Mouse (Mus musculus) embryonic facial prominence, embryonic 11.5 days (tissue): ENCODE measurements at regions not wholly inside any gene's neighbourhood (a gene's known extent, or its start where the extent isn't known, plus 50 kb on each side); places are given as distances from the start of the nearest gene placed in this dataset.
A peak's percentile ranks its signal among the peaks of the same experiment; 100 is the strongest.

Experiments
- ATAC-seq: fragments of 200-750 bp; cut with Nextera tagmentation; replicated peaks from 2 replicates; pipeline ENCODE4 v1.8.0; 2017; ENCODE audit warnings: low read depth; ENCODE audit not compliant: insufficient number of reproducible peaks, low FRiP score, low TSS enrichment
- DNase-seq: peaks from one replicate; pipeline ENCODE4 v3.0.0-alpha.2; 2015; ENCODE audit warnings: low spot score
- H3K27ac ChIP-seq: fragments of 300-500 bp; sonication (generic); replicated peaks from 2 replicates; pipeline ENCODE4 v1.5.1; 2014; ENCODE audit warnings: mild to moderate bottlenecking, low read depth, low read length, control low read depth
- H3K27me3 ChIP-seq: fragments of 300-500 bp; sonication (generic); 2 replicates; pipeline ENCODE4 v1.6.1; 2014; ENCODE audit warnings: mild to moderate bottlenecking, low read length, moderate library complexity, mixed read lengths; ENCODE audit not compliant: control insufficient read depth, insufficient read depth
- H3K36me3 ChIP-seq: fragments of 300-500 bp; sonication (generic); replicated peaks from 2 replicates; pipeline ENCODE4 v1.6.1; 2014; ENCODE audit warnings: low read depth, mild to moderate bottlenecking, low read length, moderate library complexity, mixed read lengths; ENCODE audit not compliant: control insufficient read depth, insufficient read depth
- H3K4me1 ChIP-seq: fragments of 300-500 bp; sonication (generic); 2 replicates; pipeline ENCODE4 v1.6.1; 2014; ENCODE audit warnings: low read length, mixed read lengths; ENCODE audit not compliant: control insufficient read depth, insufficient read depth
- H3K4me2 ChIP-seq: fragments of 300-500 bp; sonication (generic); 2 replicates; pipeline ENCODE4 v1.6.1; 2014; ENCODE audit warnings: low read depth, mild to moderate bottlenecking, control low read depth, low read length, moderate library complexity
- H3K4me3 ChIP-seq: fragments of 300-500 bp; sonication (generic); 2 replicates; pipeline ENCODE4 v1.5.1; 2014; ENCODE audit warnings: low read depth, low read length, control low read depth
- H3K9ac ChIP-seq: fragments of 300-500 bp; sonication (generic); replicated peaks from 2 replicates; pipeline ENCODE4 v1.6.1; 2014; ENCODE audit warnings: mild to moderate bottlenecking, control low read depth, low read length
- H3K9me3 ChIP-seq: fragments of 300-500 bp; sonication (generic); replicated peaks from 2 replicates; pipeline ENCODE4 v1.6.1; 2016; ENCODE audit warnings: mild to moderate bottlenecking, low read length, inconsistent platforms, mixed read lengths; ENCODE audit not compliant: control insufficient read depth
- WGBS: fragments of 180-500 bp; shearing (Covaris S2); extraction: QIAGEN DNeasy Blood & Tissue Kit; methylation state at CpG from one replicate; pipeline ENCODE4 v1.1.7; 2014; 5-methylcytosine and 5-hydroxymethylcytosine counted together

DNA sequence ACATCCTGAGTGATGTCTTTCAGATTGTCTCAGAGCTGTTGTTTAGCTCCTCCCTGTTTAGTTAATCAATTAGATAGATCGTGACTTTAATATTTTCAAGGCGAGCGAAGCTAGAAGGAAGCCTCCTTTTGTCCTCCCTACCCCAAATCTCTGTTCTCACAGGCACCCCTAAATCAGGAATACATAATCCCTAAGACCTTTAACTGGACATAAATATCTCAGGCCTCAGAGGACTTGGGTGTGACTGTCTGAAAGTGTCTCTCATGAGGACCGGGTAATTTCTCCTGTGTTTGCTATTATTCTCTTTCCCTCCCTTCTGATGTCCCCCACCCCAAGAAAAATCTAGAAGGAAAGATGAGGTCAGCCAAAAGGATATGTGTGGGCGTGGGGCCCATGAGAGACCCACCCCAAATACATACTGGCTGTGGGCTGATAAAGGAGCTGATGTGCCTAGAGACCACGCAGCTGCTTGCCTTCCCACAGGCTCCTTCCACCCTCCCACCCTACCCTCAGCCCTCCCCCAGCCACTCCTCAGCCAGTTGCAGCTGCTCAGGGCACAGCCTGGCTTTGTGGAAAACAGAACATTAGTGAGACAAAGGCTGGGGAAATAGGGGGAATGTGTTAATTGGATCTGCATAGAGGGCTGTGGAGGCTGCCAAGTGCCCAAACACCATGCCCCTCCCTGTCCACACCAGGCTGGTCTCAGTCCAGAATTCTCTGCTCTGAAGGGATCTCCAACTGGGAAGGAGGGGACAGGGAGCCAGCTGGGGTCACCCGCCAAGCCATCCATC, 146.2 kb upstream of the Sh3bp4 start:
- H3K9ac ChIP-seq: no peak overlapping the region
- H3K27ac ChIP-seq: no peak overlapping the region
- no peak overlapping the region for H3K4me2 ChIP-seq
- H3K9me3 ChIP-seq: no peaks in the 10 kb centered on the region
- H3K27me3 ChIP-seq: no peaks in the 10 kb centered on the region
- ATAC-seq: 0 out of 2 replicates have a peak, but pooled peaks have one; percentile 70
- no peaks in the 10 kb centered on the region for H3K36me3 ChIP-seq
- peak; percentile 24 for DNase-seq
- no peak overlapping the region for H3K4me3 ChIP-seq
- 68% methylated on average over 7 of the region's 7 CpGs for WGBS
- no peaks in the 10 kb centered on the region for H3K4me1 ChIP-seq

GRCm38 (mm10) chr1:88935191-88935590, 135.0 kb upstream of the Sh3bp4 start:
- no peaks in the 10 kb centered on the region for H3K36me3 ChIP-seq
- H3K4me2 ChIP-seq: no peak overlapping the region
- H3K27ac ChIP-seq: no peak overlapping the region
- H3K27me3 ChIP-seq: no peaks in the 10 kb centered on the region; the same call in 1 of the 2 replicates
- WGBS: 100% methylated on average over 1 of the region's 1 CpGs
- DNase-seq (no peak), ATAC-seq (no peak)
- H3K4me1 ChIP-seq: no peaks in the 10 kb centered on the region
- H3K9me3 ChIP-seq: no peaks in the 10 kb centered on the region
- H3K4me3 ChIP-seq: no peak overlapping the region
- no peak overlapping the region for H3K9ac ChIP-seq

DNA sequence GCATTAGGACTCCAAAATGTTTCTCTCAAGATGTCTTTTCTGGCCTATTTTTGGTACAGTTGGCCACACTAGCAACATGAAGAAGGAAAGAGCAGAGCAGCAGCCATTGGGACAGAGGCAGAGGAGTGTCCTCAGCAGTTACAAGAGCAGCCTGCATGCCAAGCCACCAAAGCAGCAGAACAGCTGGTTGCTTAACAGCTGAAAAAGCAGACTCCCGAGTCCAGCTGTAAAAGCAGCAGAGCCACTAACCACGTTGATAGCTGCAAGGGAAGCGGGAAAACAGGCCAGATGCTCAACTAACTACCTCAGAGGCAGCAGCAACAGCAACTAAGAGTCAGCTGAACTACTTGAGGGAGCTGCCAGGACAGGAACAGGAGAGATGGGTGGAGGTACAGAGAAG, 134.4 kb upstream of the Sh3bp4 start:
- DNase-seq: no peak
- no peak overlapping the region for H3K9ac ChIP-seq
- WGBS: 78% methylated on average over 3 of the region's 3 CpGs
- H3K4me2 ChIP-seq: no peak overlapping the region
- H3K9me3 ChIP-seq: no peaks in the 10 kb centered on the region
- H3K36me3 ChIP-seq: no peaks in the 10 kb centered on the region
- no peaks in the 10 kb centered on the region; the same call in 1 of the 2 replicates for H3K27me3 ChIP-seq
- ATAC-seq: no peak
- no peak overlapping the region for H3K4me3 ChIP-seq
- H3K27ac ChIP-seq: no peak overlapping the region
- H3K4me1 ChIP-seq: no peaks in the 10 kb centered on the region

- no peaks in the 10 kb centered on the region; the same call in 1 of the 2 replicates for H3K27me3 ChIP-seq
- WGBS: 41% methylated on average over 1 of the region's 1 CpGs
- H3K36me3 ChIP-seq: no peaks in the 10 kb centered on the region
- peak; percentile 25 for DNase-seq
- no peak for ATAC-seq
- H3K9ac ChIP-seq: no peak overlapping the region
- H3K9me3 ChIP-seq: no peaks in the 10 kb centered on the region
- no peak overlapping the region for H3K4me2 ChIP-seq
- H3K4me1 ChIP-seq: no peaks in the 10 kb centered on the region
- H3K27ac ChIP-seq: no peak overlapping the region
- no peak overlapping the region for H3K4me3 ChIP-seq
These were observed 132.9 kb upstream of the Sh3bp4 start for GRCm38 (mm10) chr1:88937327-88937726.

DNA sequence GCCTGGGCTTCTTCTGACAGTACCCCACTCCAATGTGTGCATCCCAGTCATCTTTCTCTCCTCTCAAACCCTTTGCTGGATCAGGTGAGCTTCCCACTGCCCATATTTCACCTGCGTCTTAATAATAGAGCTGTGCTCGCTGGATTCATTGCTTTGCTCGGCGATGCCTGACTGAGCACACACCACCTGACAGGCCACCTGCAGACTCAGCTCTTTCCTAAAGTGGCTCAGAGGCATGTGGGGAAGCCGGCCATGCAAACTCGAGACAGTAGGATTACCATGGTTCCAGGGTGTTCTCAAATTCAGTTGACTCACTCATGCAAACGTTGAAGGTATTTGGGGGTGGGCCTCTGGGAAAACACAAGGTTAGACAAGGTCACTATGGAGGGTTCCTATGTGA, 131.8 kb upstream of the Sh3bp4 start:
- ATAC-seq: no peak
- Histone ChIP-seq H3K27me3 (no peaks in the 10 kb centered on the region; the same call in 1 of the 2 replicates), H3K4me3 (no peak overlapping the region), H3K4me1 (no peaks in the 10 kb centered on the region), H3K36me3 (no peaks in the 10 kb centered on the region), H3K27ac (no peak overlapping the region), H3K9me3 (no peaks in the 10 kb centered on the region), H3K9ac (no peak overlapping the region), H3K4me2 (no peak overlapping the region)
- WGBS: 69% methylated on average over 7 of the region's 7 CpGs
- no peak for DNase-seq

DNA sequence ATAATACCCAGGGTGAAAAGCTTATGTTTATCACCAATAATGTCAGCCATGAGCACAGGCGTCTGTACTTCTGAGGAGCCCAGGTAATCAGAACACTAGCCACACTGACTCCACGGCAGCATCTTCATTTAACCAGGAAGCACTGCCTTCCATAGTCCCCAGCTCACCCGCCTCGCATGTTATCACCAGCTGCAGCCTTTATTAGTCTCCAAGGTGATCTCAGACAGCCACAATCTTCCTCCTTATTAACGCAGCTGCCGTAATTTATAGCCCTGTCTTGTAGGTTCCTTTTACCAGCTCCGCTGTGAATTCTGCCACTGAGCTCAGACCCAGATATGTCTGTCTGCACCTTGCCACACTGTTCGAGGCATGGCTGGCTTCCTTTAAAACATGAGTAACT, 127.2 kb upstream of the Sh3bp4 start:
- Histone ChIP-seq H3K9me3 (no peaks in the 10 kb centered on the region), H3K27me3 (no peaks in the 10 kb centered on the region), H3K4me2 (no peak overlapping the region), H3K36me3 (no peaks in the 10 kb centered on the region), H3K27ac (no peak overlapping the region), H3K4me3 (no peak overlapping the region), H3K4me1 (no peaks in the 10 kb centered on the region), H3K9ac (no peak overlapping the region)
- WGBS: 82% methylated on average over 8 of the region's 8 CpGs
- DNase-seq (no peak), ATAC-seq (no peak)

DNA sequence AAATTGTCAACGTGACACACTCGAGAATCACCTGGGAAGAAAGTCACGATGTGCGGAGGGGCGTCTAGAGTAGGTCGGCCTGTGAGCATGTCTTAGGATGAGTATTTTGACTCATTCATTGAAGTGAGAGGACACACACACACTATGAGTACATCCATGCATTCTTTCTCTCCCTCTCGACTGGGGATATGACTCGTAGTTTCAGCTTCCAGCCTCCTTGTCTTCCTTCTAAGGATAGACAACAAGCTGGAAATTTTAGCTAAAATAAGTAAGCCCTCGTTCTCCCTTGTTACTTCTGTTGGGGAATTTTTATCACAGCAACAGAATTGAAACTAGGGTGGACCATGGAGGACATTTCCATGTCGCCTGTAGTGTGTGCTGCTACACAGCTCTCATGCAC, 124.3 kb upstream of the Sh3bp4 start:
- WGBS: 91% methylated on average over 10 of the region's 10 CpGs
- Histone ChIP-seq H3K9me3 (no peaks in the 10 kb centered on the region), H3K36me3 (no peaks in the 10 kb centered on the region), H3K4me1 (no peaks in the 10 kb centered on the region), H3K9ac (no peak overlapping the region), H3K4me3 (no peak overlapping the region), H3K27me3 (no peaks in the 10 kb centered on the region), H3K4me2 (no peak overlapping the region), H3K27ac (no peak overlapping the region)
- DNase-seq (no peak), ATAC-seq (no peak)

DNA sequence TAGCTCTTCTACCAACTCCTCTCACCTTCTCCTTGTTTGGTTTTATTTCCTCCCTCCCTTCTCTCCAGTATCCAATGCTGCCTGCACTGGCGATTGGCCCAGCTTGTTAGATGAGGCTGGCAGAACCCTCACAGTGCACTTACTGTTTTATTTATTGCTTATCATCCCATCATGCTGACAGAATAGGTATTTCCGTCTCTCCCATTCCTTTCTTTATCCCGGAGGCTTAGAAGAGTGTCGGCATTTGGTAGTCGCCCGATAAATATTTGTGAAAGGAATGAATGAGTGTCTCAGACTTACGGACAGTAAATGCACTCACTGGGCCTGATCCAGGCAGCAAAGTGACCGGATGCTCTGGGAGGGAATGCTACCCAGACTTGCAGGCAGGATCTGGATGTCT, 123.8 kb upstream of the Sh3bp4 start:
- no peak for DNase-seq
- Histone ChIP-seq H3K4me2 (no peak overlapping the region), H3K36me3 (no peaks in the 10 kb centered on the region), H3K4me1 (no peaks in the 10 kb centered on the region), H3K4me3 (no peak overlapping the region), H3K27ac (no peak overlapping the region), H3K9me3 (no peaks in the 10 kb centered on the region), H3K27me3 (no peaks in the 10 kb centered on the region), H3K9ac (no peak overlapping the region)
- no peak for ATAC-seq
- 89% methylated on average over 8 of the region's 8 CpGs for WGBS
